Mouse (Mus musculus) CD8-positive naive resting alpha-beta T cell, adult 2 months (primary cell): Measurements from ENCODE around the gene Ndufv1.
"Not testable (repeated sequence)": the region's sequence is repeated elsewhere in the genome, so short reads cannot be mapped to it uniquely, and the experiment has no call there.

Experiments used
- DNase-seq, 2 experiments: peaks; one replicate each; pipeline ENCODE4 v3.0.0; 2022; ENCODE audit warnings: low read depth in 2 of 2, low spot score in 2 of 2

Ndufv1 gene

GRCm38 (mm10) chr19:4012432-4013022, at the start of gene Ndufv1:
Gene Ndufv1 (minus strand): TSS chr19:4012806.
- DNase-seq = peak; percentile 94 to 95

GRCm38 (mm10) chr19:4060899-4061465, 48.4 kb upstream of the Ndufv1 start:
- no peak for DNase-seq

GRCm38 (mm10) chr19:4060044-4060898, 47.7 kb upstream of the Ndufv1 start:
- not testable (repeated sequence) for DNase-seq

- peak; percentile 43 to 53 for DNase-seq
These were observed 46.6 kb upstream of the Ndufv1 start, which contains the start of gene Gstp3 for GRCm38 (mm10) chr19:4059069-4059740. Gene Gstp3 (minus strand): TSS chr19:4059569.

DNA sequence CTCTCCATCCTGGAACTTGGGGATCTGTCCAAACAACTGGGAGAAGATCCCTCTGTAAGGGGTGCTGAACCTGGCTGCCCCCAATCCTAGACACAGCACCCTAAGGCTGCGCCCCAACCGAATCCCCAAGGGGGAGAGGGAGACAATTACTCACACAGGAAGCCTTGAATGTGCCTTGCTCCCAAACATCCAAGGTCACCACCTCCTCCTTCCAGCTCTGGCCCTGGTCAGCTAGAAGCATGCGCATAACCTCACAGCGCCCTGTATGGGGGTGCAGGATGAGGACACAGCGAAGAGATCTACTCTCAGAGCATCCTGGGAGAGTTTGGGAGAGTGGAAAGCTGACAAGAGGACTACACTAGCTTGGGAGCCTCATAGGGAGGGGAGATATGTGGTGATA, 46.0 kb upstream of the Ndufv1 start:
- DNase-seq = no peak

DNA sequence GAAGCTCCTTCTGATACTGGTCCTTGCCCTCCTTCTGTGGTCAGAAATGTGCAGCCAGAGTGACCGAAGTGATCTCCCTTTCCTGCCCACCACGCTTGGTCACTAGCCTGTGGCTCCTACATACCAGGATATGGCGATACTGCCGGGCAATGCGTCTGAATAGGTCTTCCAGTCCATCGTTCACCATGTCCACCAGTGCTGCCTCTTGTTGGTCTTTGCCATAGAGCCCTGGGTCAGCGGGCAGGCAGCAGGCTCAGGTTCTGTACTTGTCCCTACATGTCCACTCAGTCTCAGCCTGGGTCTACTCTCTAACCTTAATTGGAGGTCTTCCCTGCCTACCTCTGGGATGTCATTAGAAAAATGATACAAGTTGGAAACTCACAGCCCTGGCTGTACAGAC, 45.4 kb upstream of the Ndufv1 start:
- no peak for DNase-seq

- no peak for DNase-seq
These were observed 44.8 kb upstream of the Ndufv1 start for GRCm38 (mm10) chr19:4057389-4057788.

DNA sequence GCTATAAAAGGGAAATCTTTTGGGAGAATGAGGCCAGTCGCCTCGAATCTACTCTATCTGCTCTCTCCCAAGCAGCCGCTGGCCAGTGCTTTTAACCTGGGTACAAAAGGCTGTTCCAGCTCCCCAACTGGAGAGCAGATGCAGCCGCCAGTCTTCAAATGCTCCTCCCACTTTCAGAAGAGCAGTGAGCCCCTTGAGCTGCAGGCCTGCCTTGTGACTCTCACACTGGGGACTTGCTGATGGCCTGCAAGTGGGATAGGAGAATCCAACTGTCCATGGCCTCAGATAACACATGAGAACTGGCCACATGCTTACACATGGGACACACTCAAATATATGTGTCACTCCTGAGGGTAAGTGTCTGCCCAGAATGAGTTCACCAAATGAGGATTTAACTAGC, 44.1 kb upstream of the Ndufv1 start:
- DNase-seq = no peak

DNA sequence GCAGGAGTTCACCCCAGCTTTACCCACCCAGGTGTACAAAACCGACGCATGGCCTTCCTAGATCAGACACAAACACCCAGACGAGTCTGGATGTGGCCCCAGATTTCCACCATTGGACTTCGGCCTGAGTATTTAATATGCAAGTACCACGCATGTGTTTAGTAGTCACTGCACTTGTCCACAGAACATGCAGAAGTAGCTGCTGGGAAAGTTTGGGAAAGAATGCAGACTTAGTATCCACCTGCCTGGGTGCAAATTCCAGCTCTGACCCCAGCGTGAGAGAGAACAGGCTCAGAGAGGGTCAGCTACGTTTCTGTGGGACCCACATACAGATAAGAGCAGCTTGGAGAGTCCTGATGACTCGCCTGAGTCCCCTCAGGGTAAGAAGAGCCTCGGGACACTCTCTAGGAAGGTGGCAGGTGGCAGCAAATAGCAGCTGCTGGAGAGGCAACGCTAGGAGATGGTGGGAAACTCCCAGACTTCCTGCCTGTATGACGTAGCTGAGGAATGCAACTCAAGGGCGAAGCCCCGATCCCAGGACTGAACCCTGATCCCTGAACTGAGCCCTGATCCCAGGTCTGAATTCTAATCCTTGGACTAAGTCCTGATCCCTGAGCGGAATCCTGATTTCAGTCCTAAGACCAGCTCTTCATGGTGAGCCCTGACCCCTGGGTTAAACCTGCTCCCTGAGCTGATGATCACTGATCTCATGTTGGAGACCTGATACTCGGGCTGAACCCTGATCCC, 43.5 kb upstream of the Ndufv1 start:
- no peak for DNase-seq

DNA sequence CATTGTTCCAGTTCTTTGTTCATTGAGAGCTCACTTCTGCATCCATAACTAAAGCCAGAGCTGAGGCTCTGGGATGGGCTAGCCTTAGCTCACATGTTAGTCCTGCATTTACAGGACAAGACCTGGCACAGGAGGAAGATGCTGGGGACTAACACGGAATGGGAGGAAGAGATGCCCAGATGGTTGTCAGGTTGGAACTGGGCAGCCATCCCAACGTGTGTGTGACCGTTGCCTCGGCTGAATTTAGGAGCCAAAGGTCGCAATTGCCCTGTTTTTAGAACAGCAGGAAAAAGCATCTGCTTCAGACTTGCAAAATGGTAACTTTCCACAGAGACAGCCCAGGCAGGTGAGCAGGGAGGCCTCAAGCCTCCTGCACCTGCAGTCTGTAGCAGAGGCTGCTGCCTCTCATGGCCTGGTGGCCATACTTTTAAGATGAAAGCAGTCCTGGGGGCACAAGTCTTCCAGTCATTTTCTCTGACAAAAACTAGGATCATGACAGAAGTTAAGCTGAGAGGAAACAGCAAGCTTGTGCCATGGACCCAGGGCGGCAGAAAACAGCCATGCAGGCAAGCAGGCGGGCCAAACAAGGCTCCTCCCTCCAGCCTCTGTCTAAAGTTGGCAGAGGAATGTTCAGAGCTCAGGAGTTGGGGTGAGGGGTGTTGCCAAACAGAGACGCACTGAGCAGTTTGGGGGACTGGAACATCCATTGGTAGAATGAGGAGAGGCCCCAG, 42.8 kb upstream of the Ndufv1 start:
- DNase-seq = no peak

- no peak for DNase-seq
These were observed 42.0 kb upstream of the Ndufv1 start for GRCm38 (mm10) chr19:4054613-4055012.

DNA sequence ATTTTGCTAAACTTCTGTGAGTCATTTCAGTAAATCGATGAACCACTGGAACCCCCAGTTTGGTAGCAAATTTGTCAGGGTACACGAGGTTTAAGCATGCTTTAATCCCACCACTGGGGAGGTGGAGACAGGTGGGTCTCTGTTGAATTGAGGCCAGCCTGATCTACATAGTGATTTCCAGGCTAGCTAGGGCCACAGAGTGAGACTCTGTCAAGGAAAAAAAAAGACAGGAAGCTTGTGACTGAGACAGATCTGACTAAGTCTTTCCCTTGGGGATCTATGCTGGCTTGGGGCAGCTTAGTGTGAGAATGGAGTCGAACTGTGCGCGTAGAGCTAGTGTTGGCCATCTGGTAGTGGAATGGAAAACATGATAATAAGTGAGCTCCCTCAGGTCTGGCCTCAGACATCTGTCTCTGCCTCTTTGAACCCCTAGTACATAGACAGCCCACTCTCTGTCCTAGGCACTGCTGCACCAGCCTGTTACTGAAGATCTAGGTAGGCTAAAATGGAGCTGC, 40.0 kb upstream of the Ndufv1 start:
- no peak for DNase-seq

- peak; percentile 70 to 79 for DNase-seq
These were observed 39.3 kb upstream of the Ndufv1 start for GRCm38 (mm10) chr19:4051741-4052515.

DNA sequence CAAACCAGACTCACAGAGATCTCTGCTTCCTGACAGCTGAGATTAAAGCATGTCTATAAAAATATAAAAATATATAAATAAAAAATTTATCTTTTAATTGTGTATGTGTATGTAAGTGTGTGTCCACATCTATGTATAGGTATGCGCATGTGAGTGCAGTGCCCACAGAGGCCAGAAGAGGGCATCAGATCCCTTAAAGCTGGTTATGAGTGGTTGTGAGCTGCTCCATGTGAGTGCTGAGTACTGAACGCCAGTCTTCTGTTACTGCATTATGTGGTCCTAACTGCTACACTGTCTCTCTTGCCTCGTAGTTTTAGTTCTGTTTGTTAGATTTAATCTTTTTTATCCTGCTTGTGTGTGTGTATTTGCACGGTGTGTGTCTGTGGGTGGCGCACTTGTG, 38.4 kb upstream of the Ndufv1 start:
- DNase-seq = no peak

GRCm38 (mm10) chr19:4049069-4049468, 36.5 kb upstream of the Ndufv1 start:
- not testable (repeated sequence) for DNase-seq

DNA sequence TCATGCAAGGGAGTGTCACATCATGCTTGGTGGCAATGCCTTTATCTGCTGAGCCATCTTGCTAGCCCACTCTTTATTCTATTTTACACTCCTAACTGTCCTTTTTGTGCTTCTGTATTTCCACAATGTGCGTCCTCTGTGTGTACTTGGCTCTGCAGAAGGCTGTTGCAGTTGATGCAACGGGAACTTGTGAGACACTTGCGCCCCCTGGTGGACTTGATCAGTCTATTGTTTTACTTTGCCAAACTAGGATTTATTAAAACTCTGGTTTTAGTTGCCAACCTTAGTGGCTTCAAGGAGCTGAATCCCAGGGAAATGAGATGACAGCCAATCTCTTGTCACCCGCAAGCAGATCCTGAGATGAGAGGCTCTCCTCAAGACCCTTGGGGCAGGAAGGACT, 35.3 kb upstream of the Ndufv1 start:
- peak; percentile 81 to 86 for DNase-seq

DNA sequence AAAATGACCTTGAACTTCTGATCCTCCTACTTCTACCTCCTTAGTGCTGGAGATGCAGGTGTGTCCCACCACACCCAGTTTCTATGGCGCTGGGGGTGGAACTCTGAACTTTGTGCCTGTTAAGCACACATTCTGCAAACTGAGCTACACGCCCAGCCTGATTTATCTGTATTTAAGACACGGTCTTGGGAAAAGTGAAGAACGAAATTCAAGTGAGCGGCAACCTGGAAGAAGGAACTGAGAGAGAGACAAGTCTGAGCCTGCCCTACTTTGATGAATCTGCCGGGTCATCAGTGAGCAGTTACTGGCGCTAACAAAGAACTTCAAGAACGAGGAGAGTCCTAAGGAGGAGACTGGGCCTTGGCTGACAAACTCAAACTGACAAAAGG, 34.3 kb upstream of the Ndufv1 start:
- DNase-seq = no peak

GRCm38 (mm10) chr19:4045966-4046865, 33.6 kb upstream of the Ndufv1 start, which contains the start of gene Gstp2:
Gene Gstp2 (minus strand): TSS chr19:4046023.
- no peak for DNase-seq
